Mouse (Mus musculus): Measurements from ENCODE around the gene C1qc. TPM values are rescaled to one million over a fixed set of nuclear protein-coding genes. Genes with fewer than 3 reads are reported as not detected.

C1qc gene
- polyA plus RNA-seq, 1 experiment from 2014 or later = 16.9 TPM

DNA sequence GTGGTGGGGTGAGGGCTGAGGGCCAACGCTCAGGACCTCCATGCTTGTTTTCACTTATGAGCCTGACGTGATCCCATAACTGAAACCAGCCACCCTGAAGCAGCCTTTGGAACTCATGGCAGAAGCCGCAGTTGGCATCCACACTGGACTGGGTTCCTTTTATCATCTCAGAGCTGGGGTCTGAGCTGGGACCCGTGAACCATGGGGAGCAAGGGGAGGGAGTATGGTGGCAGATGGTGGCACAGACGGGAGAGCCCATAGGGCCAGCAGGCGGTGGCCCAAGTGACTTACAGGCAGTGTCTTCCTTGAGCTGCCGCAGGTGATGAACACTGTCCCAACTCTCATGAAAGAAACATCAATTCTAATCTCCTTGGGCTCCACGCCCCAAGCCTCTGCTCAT lies 26.0 kb upstream of the C1qc start:
- WGBS = 85% methylated on average over 8 of the region's 8 CpGs
- no peak overlapping the region for H3K4me3 ChIP-seq (ENCODE audit: low read length)
- H3K36me3 ChIP-seq (ENCODE audit: control insufficient read depth, insufficient read depth, low read length) = no peaks in the 10 kb centered on the region
- H3K4me1 ChIP-seq (ENCODE audit: control insufficient read depth, insufficient read depth, low read length) = 0 out of 2 replicates have a peak, but pooled peaks cover 4% of the 10 kb centered on the region
- no peak for ATAC-seq (ENCODE audit: low FRiP score, low TSS enrichment)
- no peak overlapping the region for H3K4me2 ChIP-seq (replicated peaks; ENCODE audit: low read depth, low read length)
- no peaks in the 10 kb centered on the region for H3K9me3 ChIP-seq (ENCODE audit: control insufficient read depth, low read length)
- no peak overlapping the region for H3K9ac ChIP-seq (ENCODE audit: low read depth, low read length)
- H3K27ac ChIP-seq (ENCODE audit: low read depth, low read length) = no peak overlapping the region
- H3K27me3 ChIP-seq (ENCODE audit: control insufficient read depth, insufficient read depth, low read length) = no peaks in the 10 kb centered on the region

GRCm38 (mm10) chr4:136917165-136917524 lies 24.3 kb upstream of the C1qc start:
- H3K4me3 ChIP-seq (ENCODE audit: low read length) = no peak overlapping the region
- peaks cover 14% of the 10 kb centered on the region for H3K27me3 ChIP-seq (ENCODE audit: control insufficient read depth, insufficient read depth, low read length)
- H3K9me3 ChIP-seq (ENCODE audit: control insufficient read depth, low read length) = no peaks in the 10 kb centered on the region
- H3K9ac ChIP-seq (ENCODE audit: low read depth, low read length) = no peak overlapping the region
- 0 out of 2 replicates have a peak, but pooled peaks cover 4% of the 10 kb centered on the region for H3K4me1 ChIP-seq (ENCODE audit: control insufficient read depth, insufficient read depth, low read length)
- H3K4me2 ChIP-seq (replicated peaks; ENCODE audit: low read depth, low read length) = no peak overlapping the region
- H3K27ac ChIP-seq (ENCODE audit: low read depth, low read length) = no peak overlapping the region
- no peaks in the 10 kb centered on the region for H3K36me3 ChIP-seq (ENCODE audit: control insufficient read depth, insufficient read depth, low read length)
- 13% methylated on average over 7 of the region's 7 CpGs for WGBS
- ATAC-seq (ENCODE audit: low FRiP score, low TSS enrichment) = peak; percentile 71

DNA sequence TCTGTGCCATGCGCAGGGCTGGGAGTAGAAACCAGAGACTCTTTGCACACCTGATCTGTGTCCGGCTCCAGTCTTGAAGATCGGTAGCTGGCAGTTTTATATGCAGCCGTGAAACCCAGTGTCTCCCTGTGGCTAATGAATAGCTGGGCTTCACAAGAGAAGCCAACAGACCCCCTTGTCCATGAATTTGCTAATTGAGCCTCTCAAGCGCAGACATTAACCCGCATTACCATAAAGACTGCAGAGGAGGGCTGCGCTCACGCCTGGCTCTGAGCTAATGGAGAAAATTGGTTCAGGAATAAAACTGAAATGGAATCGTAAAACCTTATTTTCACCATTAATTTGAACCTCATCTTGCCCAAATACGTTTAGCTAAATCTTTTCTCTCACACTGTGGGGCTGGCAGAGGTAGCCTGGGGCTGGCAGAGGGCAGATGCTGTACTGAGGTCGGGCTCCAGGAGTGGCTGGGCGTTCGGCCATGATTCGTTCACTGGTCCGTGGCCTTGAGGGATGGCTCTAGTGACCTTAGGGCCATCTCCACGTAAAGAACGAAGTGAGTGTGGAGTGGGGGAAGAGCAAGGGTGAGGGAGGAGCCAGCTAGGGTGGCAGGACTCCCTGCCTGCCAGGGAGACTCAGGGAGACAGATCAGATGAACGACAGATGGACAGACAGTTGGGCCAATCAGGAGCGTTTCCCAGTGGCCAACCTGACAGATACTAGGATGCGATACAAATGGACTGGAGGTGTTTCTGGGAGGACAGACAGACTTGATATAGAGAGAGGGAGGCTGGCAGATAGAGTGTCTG lies 23.7 kb upstream of the C1qc start:
- no peak overlapping the region for H3K4me3 ChIP-seq (ENCODE audit: low read length)
- H3K9ac ChIP-seq (ENCODE audit: low read depth, low read length) = no peak overlapping the region
- H3K27me3 ChIP-seq (ENCODE audit: control insufficient read depth, insufficient read depth, low read length) = peaks cover 19% of the 10 kb centered on the region
- peak; percentile 14; the same call in 1 of the 2 replicates for ATAC-seq (ENCODE audit: low FRiP score, low TSS enrichment)
- no peaks in the 10 kb centered on the region for H3K9me3 ChIP-seq (ENCODE audit: control insufficient read depth, low read length)
- no peak overlapping the region for H3K27ac ChIP-seq (ENCODE audit: low read depth, low read length)
- H3K4me2 ChIP-seq (replicated peaks; ENCODE audit: low read depth, low read length) = no peak overlapping the region
- H3K4me1 ChIP-seq (ENCODE audit: control insufficient read depth, insufficient read depth, low read length) = 0 out of 2 replicates have a peak, but pooled peaks cover 4% of the 10 kb centered on the region
- no peaks in the 10 kb centered on the region for H3K36me3 ChIP-seq (ENCODE audit: control insufficient read depth, insufficient read depth, low read length)
- 39% methylated on average over 20 of the region's 20 CpGs for WGBS

- Histone ChIP-seq H3K9ac (ENCODE audit: low read depth, low read length) (no peak overlapping the region), H3K27me3 (ENCODE audit: control insufficient read depth, insufficient read depth, low read length) (peaks cover 32% of the 10 kb centered on the region), H3K9me3 (ENCODE audit: control insufficient read depth, low read length) (no peaks in the 10 kb centered on the region), H3K4me3 (ENCODE audit: low read length) (no peak overlapping the region), H3K4me1 (ENCODE audit: control insufficient read depth, insufficient read depth, low read length) (0 out of 2 replicates have a peak, but pooled peaks cover 4% of the 10 kb centered on the region), H3K36me3 (ENCODE audit: control insufficient read depth, insufficient read depth, low read length) (no peaks in the 10 kb centered on the region), H3K27ac (ENCODE audit: low read depth, low read length) (no peak overlapping the region), H3K4me2 (replicated peaks; ENCODE audit: low read depth, low read length) (no peak overlapping the region)
- 11% methylated on average over 9 of the region's 9 CpGs for WGBS
- no peak for ATAC-seq (ENCODE audit: low FRiP score, low TSS enrichment)
Measured at GRCm38 (mm10) chr4:136912841-136913240, 20.0 kb upstream of the C1qc start.

DNA sequence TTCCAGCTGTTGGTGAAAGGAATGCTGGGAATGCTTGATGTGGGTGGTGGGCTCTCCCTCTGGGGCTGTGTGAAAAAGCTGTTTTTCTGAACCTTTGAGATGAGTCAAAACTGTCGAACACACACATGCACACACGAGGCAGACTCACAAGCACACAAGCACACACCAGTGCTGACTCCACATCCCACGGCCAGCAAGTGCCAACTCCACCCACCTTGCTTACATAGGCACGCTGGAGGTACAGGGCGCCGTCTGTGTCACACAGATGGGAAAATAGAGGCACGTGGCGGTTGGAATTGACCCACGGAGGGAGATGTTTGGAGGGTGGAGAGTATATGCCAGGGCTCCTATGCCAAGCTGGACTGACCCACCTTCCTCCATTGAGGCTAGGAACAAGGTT lies 18.9 kb upstream of the C1qc start:
- Histone ChIP-seq H3K9ac (ENCODE audit: low read depth, low read length) (no peak overlapping the region), H3K4me1 (ENCODE audit: control insufficient read depth, insufficient read depth, low read length) (no peaks in the 10 kb centered on the region), H3K36me3 (ENCODE audit: control insufficient read depth, insufficient read depth, low read length) (no peaks in the 10 kb centered on the region), H3K27ac (ENCODE audit: low read depth, low read length) (no peak overlapping the region), H3K4me2 (replicated peaks; ENCODE audit: low read depth, low read length) (no peak overlapping the region), H3K4me3 (ENCODE audit: low read length) (no peak overlapping the region), H3K27me3 (ENCODE audit: control insufficient read depth, insufficient read depth, low read length) (peaks cover 36% of the 10 kb centered on the region), H3K9me3 (ENCODE audit: control insufficient read depth, low read length) (no peaks in the 10 kb centered on the region)
- ATAC-seq (ENCODE audit: low FRiP score, low TSS enrichment) = no peak
- WGBS = 45% methylated on average over 9 of the region's 9 CpGs

DNA sequence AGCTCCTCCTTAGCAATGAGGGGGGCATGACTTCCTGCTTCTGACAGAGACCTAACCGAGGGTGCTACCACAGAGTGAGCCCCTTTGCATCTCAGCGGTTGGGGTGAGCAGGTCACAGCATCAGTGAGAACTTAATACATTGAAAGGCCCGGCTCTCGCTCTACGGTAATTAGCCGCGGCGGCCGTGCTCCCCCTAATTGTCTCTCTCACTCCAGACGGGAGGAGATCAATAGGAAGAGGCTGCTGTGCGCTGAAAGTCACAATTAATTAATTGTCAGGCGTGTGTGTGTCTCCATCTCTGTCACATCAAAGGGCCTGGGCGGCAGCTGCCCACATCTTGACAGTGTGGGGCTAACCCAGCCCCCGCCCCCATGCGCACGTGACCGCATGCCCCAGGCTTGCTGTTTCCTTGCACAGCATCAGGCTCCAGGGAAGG lies 18.4 kb upstream of the C1qc start:
- H3K9ac ChIP-seq (ENCODE audit: low read depth, low read length) = no peak overlapping the region
- no peak overlapping the region for H3K27ac ChIP-seq (ENCODE audit: low read depth, low read length)
- H3K4me1 ChIP-seq (ENCODE audit: control insufficient read depth, insufficient read depth, low read length) = no peaks in the 10 kb centered on the region
- H3K9me3 ChIP-seq (ENCODE audit: control insufficient read depth, low read length) = no peaks in the 10 kb centered on the region
- no peak overlapping the region for H3K4me2 ChIP-seq (replicated peaks; ENCODE audit: low read depth, low read length)
- no peak for ATAC-seq (ENCODE audit: low FRiP score, low TSS enrichment)
- no peaks in the 10 kb centered on the region for H3K36me3 ChIP-seq (ENCODE audit: control insufficient read depth, insufficient read depth, low read length)
- WGBS = 1% methylated on average over 17 of the region's 17 CpGs
- peaks cover 37% of the 10 kb centered on the region for H3K27me3 ChIP-seq (ENCODE audit: control insufficient read depth, insufficient read depth, low read length)
- H3K4me3 ChIP-seq (ENCODE audit: low read length) = no peak overlapping the region

DNA sequence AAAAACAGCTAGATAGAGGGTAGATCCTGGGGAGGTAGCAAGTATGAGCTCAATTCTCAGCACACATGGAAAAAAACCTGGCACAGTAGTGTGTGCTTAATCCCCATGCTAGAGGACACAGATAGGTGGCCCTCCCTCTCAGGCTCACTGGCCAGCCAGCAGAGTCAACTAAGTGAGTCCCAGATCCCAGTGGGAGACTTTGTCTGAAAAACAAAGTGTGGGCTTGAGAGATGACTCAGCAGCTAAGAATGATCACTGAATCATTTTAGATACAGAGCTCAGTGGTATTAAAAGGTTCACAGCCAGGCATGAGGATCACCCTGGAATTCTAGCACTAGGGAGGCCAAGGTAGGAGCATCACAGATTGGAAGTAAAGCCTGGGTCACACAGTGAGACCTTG lies 14.9 kb upstream of the C1qc start:
- no peaks in the 10 kb centered on the region for H3K9me3 ChIP-seq (ENCODE audit: control insufficient read depth, low read length)
- no peak overlapping the region for H3K27ac ChIP-seq (ENCODE audit: low read depth, low read length)
- H3K4me1 ChIP-seq (ENCODE audit: control insufficient read depth, insufficient read depth, low read length) = no peaks in the 10 kb centered on the region
- H3K36me3 ChIP-seq (ENCODE audit: control insufficient read depth, insufficient read depth, low read length) = no peaks in the 10 kb centered on the region
- no peak overlapping the region for H3K9ac ChIP-seq (ENCODE audit: low read depth, low read length)
- H3K4me2 ChIP-seq (replicated peaks; ENCODE audit: low read depth, low read length) = no peak overlapping the region
- H3K4me3 ChIP-seq (ENCODE audit: low read length) = no peak overlapping the region
- no peak for ATAC-seq (ENCODE audit: low FRiP score, low TSS enrichment)
- H3K27me3 ChIP-seq (ENCODE audit: control insufficient read depth, insufficient read depth, low read length) = peaks cover 52% of the 10 kb centered on the region

DNA sequence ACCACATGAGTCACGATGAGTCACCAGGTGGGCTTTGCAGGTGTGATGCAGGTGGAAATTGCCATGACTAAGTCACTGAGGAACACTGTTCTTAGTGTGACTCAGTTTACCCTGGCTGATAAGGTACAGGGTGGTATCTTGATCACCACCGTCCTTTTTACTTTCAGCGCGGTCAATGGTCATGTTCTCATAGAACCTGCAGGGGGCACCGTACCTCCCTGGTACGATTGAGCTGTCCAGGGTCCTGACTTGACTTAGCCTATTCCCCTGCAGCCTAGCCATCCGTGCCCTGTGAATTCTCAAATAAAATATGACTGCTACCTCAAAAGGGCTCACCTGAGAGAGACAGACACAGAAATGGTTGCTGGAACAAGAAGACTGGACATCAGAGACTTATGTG lies 14.2 kb upstream of the C1qc start:
- Histone ChIP-seq H3K9me3 (ENCODE audit: control insufficient read depth, low read length) (no peaks in the 10 kb centered on the region), H3K4me3 (ENCODE audit: low read length) (no peak overlapping the region), H3K27ac (ENCODE audit: low read depth, low read length) (no peak overlapping the region), H3K27me3 (ENCODE audit: control insufficient read depth, insufficient read depth, low read length) (peaks cover 52% of the 10 kb centered on the region), H3K4me2 (replicated peaks; ENCODE audit: low read depth, low read length) (no peak overlapping the region), H3K4me1 (ENCODE audit: control insufficient read depth, insufficient read depth, low read length) (no peaks in the 10 kb centered on the region), H3K9ac (ENCODE audit: low read depth, low read length) (no peak overlapping the region), H3K36me3 (ENCODE audit: control insufficient read depth, insufficient read depth, low read length) (no peaks in the 10 kb centered on the region)
- no peak for ATAC-seq (ENCODE audit: low FRiP score, low TSS enrichment)
- 11% methylated on average over 7 of the region's 7 CpGs for WGBS

- no peak overlapping the region for H3K4me3 ChIP-seq (ENCODE audit: low read length)
- no peaks in the 10 kb centered on the region for H3K4me1 ChIP-seq (ENCODE audit: control insufficient read depth, insufficient read depth, low read length)
- H3K9me3 ChIP-seq (ENCODE audit: control insufficient read depth, low read length) = no peaks in the 10 kb centered on the region
- ATAC-seq (ENCODE audit: low FRiP score, low TSS enrichment) = no peak
- no peaks in the 10 kb centered on the region for H3K36me3 ChIP-seq (ENCODE audit: control insufficient read depth, insufficient read depth, low read length)
- H3K9ac ChIP-seq (ENCODE audit: low read depth, low read length) = no peak overlapping the region
- no peak overlapping the region for H3K4me2 ChIP-seq (replicated peaks; ENCODE audit: low read depth, low read length)
- peaks cover 35% of the 10 kb centered on the region for H3K27me3 ChIP-seq (ENCODE audit: control insufficient read depth, insufficient read depth, low read length)
- no peak overlapping the region for H3K27ac ChIP-seq (ENCODE audit: low read depth, low read length)
- 2% methylated on average over 23 of the region's 23 CpGs for WGBS
Measured at GRCm38 (mm10) chr4:136904767-136905539, 12.1 kb upstream of the C1qc start.

All from kidney, embryonic 14.5 days (tissue).